Mouse (Mus musculus): ENCODE measurements around the gene Piwil1.

DNA sequence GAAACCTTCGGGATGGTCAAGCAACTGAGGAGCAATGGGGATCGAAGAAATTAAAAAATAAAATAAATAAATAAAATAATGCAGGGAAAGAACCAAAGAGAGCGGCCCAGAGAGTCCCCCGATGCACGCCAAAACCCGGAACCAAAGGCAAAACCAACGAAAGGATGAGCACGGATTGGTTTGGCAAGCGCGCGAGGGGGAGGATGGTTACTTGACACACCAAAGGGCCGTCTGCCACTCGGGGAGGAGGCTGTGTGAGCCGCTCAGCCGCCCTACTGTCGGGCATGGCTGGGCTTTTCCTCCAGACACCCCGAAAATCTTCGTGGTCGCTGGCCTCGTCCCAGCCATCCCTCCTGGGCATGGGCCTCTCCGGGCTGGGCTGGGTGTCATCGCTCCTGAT is 79.3 kb downstream of the Piwil1 start:
- TF ChIP-seq CTCF (IDR thresholded peaks at IDR 0.05; ENCODE audit: low read depth), result no peak
- no peak for TF ChIP-seq EP300 (IDR thresholded peaks at IDR 0.05; ENCODE audit: low read depth)

Measured in liver, postnatal 0 days (tissue).